ENCODE assay signal across 12 mouse cellular contexts in genomic region chr10:16993789-16994188, GRCm38 (mm10).
A peak's percentile ranks its signal among the peaks of the same experiment; 100 is the strongest.
DNase-seq lines count a peak whose midpoint lies in the region; ATAC-seq and TF ChIP-seq lines count a peak whose summit lies in the region.
"Had no signal": no experiment of that assay in that cellular context is flagged by ENCODE, and none has a peak within 500 bp of the region (broad histone marks: within the 10 kb centered on the region; RNA-seq: fewer than 3 reads in every experiment).

No protein-coding gene starts in this region.

- no peak for TF ChIP-seq EP300 in heart, adult 2 months (IDR thresholded peaks at IDR 0.05; ENCODE audit: insufficient read depth, low read depth, low read length)

- intact Hi-C loops in heart, adult 2 months (cut with DNase I) = loop anchor here (5.0 to 10.0 kb wide), 3 partner anchors 359 to 729 kb away; partner anchors contain the start of gene Cited2

- no peak overlapping the region for H3K27ac ChIP-seq in forebrain, embryonic 16.5 days (ENCODE audit: low read length)
- H3K27ac ChIP-seq in forebrain, embryonic 15.5 days (replicated peaks) = no peak overlapping the region
- H3K27ac ChIP-seq in heart, adult 2 months = peak overlapping the region; percentile 84
- H3K27ac ChIP-seq: embryonic facial prominence, embryonic 12.5 days; limb, embryonic 15.5 days had no signal

- H3K4me3 ChIP-seq in forebrain, embryonic 16.5 days (replicated peaks; ENCODE audit: low read length) = no peak overlapping the region
- no peak overlapping the region for H3K4me3 ChIP-seq in forebrain, embryonic 15.5 days
- no peak overlapping the region for H3K4me3 ChIP-seq in heart, adult 2 months
- H3K4me3 ChIP-seq: embryonic facial prominence, embryonic 12.5 days; limb, embryonic 15.5 days had no signal

- no peak overlapping the region for H3K4me2 ChIP-seq in forebrain, embryonic 16.5 days (ENCODE audit: low read length)
- H3K4me2 ChIP-seq in forebrain, embryonic 15.5 days (replicated peaks) = no peak overlapping the region
- H3K4me2 ChIP-seq: embryonic facial prominence, embryonic 12.5 days had no signal

- H3K9ac ChIP-seq in forebrain, embryonic 16.5 days (replicated peaks; ENCODE audit: low read depth, low read length) = no peak overlapping the region
- no peak overlapping the region for H3K9ac ChIP-seq in forebrain, embryonic 15.5 days (replicated peaks)
- no peak overlapping the region for H3K9ac ChIP-seq in heart, adult 2 months (ENCODE audit: low read depth, low read length)
- H3K9ac ChIP-seq: embryonic facial prominence, embryonic 12.5 days; limb, embryonic 15.5 days had no signal

- H3K36me3 ChIP-seq in forebrain, embryonic 16.5 days (ENCODE audit: control insufficient read depth, insufficient read depth) = no peaks in the 10 kb centered on the region
- no peaks in the 10 kb centered on the region for H3K36me3 ChIP-seq in forebrain, embryonic 15.5 days
- peaks cover 6% of the 10 kb centered on the region for H3K36me3 ChIP-seq in heart, adult 2 months (ENCODE audit: control insufficient read depth, insufficient read depth, low read length)
- H3K36me3 ChIP-seq: embryonic facial prominence, embryonic 12.5 days; limb, embryonic 15.5 days had no signal

- 50% methylated on average over 2 of the region's 2 CpGs for WGBS in forebrain, embryonic 16.5 days
- WGBS in forebrain, embryonic 15.5 days = 50% methylated on average over 2 of the region's 2 CpGs
- WGBS in heart, adult 2 months = 23% methylated on average over 2 of the region's 2 CpGs

- no peaks in the 10 kb centered on the region for H3K27me3 ChIP-seq in forebrain, embryonic 16.5 days (replicated peaks; ENCODE audit: control insufficient read depth, insufficient read depth, low read length)
- no peaks in the 10 kb centered on the region for H3K27me3 ChIP-seq in forebrain, embryonic 15.5 days
- no peaks in the 10 kb centered on the region for H3K27me3 ChIP-seq in heart, adult 2 months (ENCODE audit: control insufficient read depth, insufficient read depth, low read length)
- H3K27me3 ChIP-seq: CH12.LX; embryonic facial prominence, embryonic 12.5 days; limb, embryonic 15.5 days had no signal

- peak; percentile 58 for DNase-seq in ovary, adult 18-20 months (ENCODE audit: low spot score)
- DNase-seq in ovary, postnatal 36 days (ENCODE audit: low spot score) = no peak
- peak in 1 of 2 experiments; percentile 29 for DNase-seq in heart, adult 2 months
- no peak for DNase-seq in thymus, adult 18-20 months
- DNase-seq: gastrocnemius, postnatal 25 days had no signal

- H3K9me3 ChIP-seq in forebrain, embryonic 16.5 days (ENCODE audit: control insufficient read depth, low read length) = no peaks in the 10 kb centered on the region
- H3K9me3 ChIP-seq in forebrain, embryonic 15.5 days = no peaks in the 10 kb centered on the region
- H3K9me3 ChIP-seq: embryonic facial prominence, embryonic 12.5 days; limb, embryonic 15.5 days had no signal

- peaks cover 5% of the 10 kb centered on the region; the same call in 1 of the 2 replicates for H3K4me1 ChIP-seq in forebrain, embryonic 16.5 days (replicated peaks; ENCODE audit: control insufficient read depth, insufficient read depth, low read length)
- H3K4me1 ChIP-seq in forebrain, embryonic 15.5 days = peaks cover 13% of the 10 kb centered on the region
- H3K4me1 ChIP-seq in heart, adult 2 months (ENCODE audit: control insufficient read depth, insufficient read depth, low read length) = peaks cover 7% of the 10 kb centered on the region

- no peak for TF ChIP-seq POLR2A in heart, adult 2 months (IDR thresholded peaks at IDR 0.05; ENCODE audit: insufficient read depth, low read depth, low read length)

- no peak for TF ChIP-seq CTCF in heart, adult 2 months (IDR thresholded peaks at IDR 0.05)

- no peaks in the 10 kb centered on the region for H3K79me2 ChIP-seq in heart, adult 2 months (replicated peaks; ENCODE audit: control insufficient read depth, insufficient read depth, low read length)

- ATAC-seq in forebrain, embryonic 16.5 days = peak; percentile 55
- ATAC-seq in forebrain, embryonic 15.5 days (replicated peaks) = no peak; the same call in 1 of the 2 replicates
- ATAC-seq in megakaryocyte-erythroid progenitor cell, adult 5-6 weeks (replicated peaks; ENCODE audit: low FRiP score, low TSS enrichment, poor library complexity, severe bottlenecking) = peak; percentile 34
- no peak for ATAC-seq in megakaryocyte, adult 5-6 weeks (ENCODE audit: poor library complexity, severe bottlenecking)

Comparison
In these comparisons a context has a peak if more than half of its experiments do, and no peak if none do; other contexts are left out.
1. ATAC-seq: peak in forebrain, embryonic 16.5 days (single experiment) and megakaryocyte-erythroid progenitor cell, adult 5-6 weeks (single experiment); none in forebrain, embryonic 15.5 days (single experiment) and megakaryocyte, adult 5-6 weeks (single experiment).